Mouse (Mus musculus): ENCODE results near the gene Ccdc54. TPM values are rescaled to one million over a fixed set of nuclear protein-coding genes. Genes with fewer than 3 reads are reported as not detected.
A peak's percentile ranks its signal among the peaks of the same experiment; 100 is the strongest.

Gene Ccdc54
- total and polyA plus RNA-seq, 3 experiments, result not detected

- Histone ChIP-seq H3K9me3 (replicated peaks; ENCODE audit: low read length) (no peaks in the 10 kb centered on the region), H3K4me1 (ENCODE audit: control insufficient read depth in 1 of 2, insufficient read depth in 2 of 2) (peaks cover 4 to 15% of the 10 kb centered on the region in 2 experiments), H3K9ac (ENCODE audit: insufficient read depth, low read depth) (no peak overlapping the region), H3K4me2 (ENCODE audit: insufficient read depth, low read depth, poor library complexity, severe bottlenecking) (no peak overlapping the region), H3K4me3 (replicated peaks in 1 of 3; ENCODE audit: low read depth in 2 of 3, low read length in 2 of 3, poor library complexity in 1 of 3) (no peak overlapping the region), H3K36me3 (replicated peaks in 1 of 2; ENCODE audit: control insufficient read depth in 1 of 2, insufficient read depth in 1 of 2, low read length in 1 of 2) (peaks cover 12 to 23% of the 10 kb centered on the region in 2 experiments), H3K27ac (ENCODE audit: insufficient read depth, low read depth) (no peak overlapping the region), H3K27me3 (replicated peaks) (no peaks in the 10 kb centered on the region), H3K79me2 (replicated peaks; ENCODE audit: control insufficient read depth, extremely low read depth, insufficient read depth, poor library complexity, severe bottlenecking) (no peaks in the 10 kb centered on the region)
- in situ Hi-C loops (cut with MboI; ENCODE audit: low pct_ligation_motif_present, low pct_unique_long_range_greater_than_20kb, low sequenced_read_pairs) (no loop called here), dilution Hi-C loops (cut with MboI; ENCODE audit: extremely low pct_ligation_motif_present, extremely low pct_unique_long_range_greater_than_20kb, low sequenced_read_pairs) (no loop called here)
- DNase-seq (ENCODE audit: extremely low read depth), result peak; percentile 21
- TF ChIP-seq MXI1 (IDR thresholded peaks at IDR 0.05; ENCODE audit: low read depth, low read length), result no peak
- TF ChIP-seq ZNF384 (IDR thresholded peaks at IDR 0.05; ENCODE audit: low read depth, low read length), result no peak
- no peak for TF ChIP-seq MEF2A (IDR thresholded peaks at IDR 0.05; ENCODE audit: borderline replicate concordance, low read depth, low read length)
- TF ChIP-seq CHD1 (IDR thresholded peaks at IDR 0.05; ENCODE audit: low read depth, low read length), result no peak
- no peak for TF ChIP-seq MAX (IDR thresholded peaks at IDR 0.05; ENCODE audit: low read length)
- peak; percentile 7 for TF ChIP-seq RAD21 (IDR thresholded peaks at IDR 0.05; ENCODE audit: low read depth, low read length)
- TF ChIP-seq SIN3A (IDR thresholded peaks at IDR 0.05; ENCODE audit: low read length), result 0 out of 2 replicates have a peak, but pooled peaks have one; percentile 26
- no peak for TF ChIP-seq ZKSCAN1 (IDR thresholded peaks at IDR 0.05; ENCODE audit: borderline replicate concordance, low read depth, low read length)
- TF ChIP-seq JUND (conservative IDR thresholded peaks at IDR 0.05; ENCODE audit: low read depth, low read length), result peak; percentile 40; the same call in 1 of the 2 replicates
- no peak for TF ChIP-seq ETS1 (conservative IDR thresholded peaks at IDR 0.05; ENCODE audit: low read depth, low read length)
- peak; percentile 54; the same call in 1 of the 2 replicates for TF ChIP-seq EP300 (IDR thresholded peaks at IDR 0.05; ENCODE audit: low read length)
- TF ChIP-seq PAX5 (IDR thresholded peaks at IDR 0.05; ENCODE audit: low read length), result no peak
- no peak for TF ChIP-seq MYC (IDR thresholded peaks at IDR 0.05; ENCODE audit: low read depth, low read length)
- TF ChIP-seq ZMIZ1 (IDR thresholded peaks at IDR 0.05; ENCODE audit: low read depth, low read length), result no peak
- TF ChIP-seq BHLHE40 (IDR thresholded peaks at IDR 0.05; ENCODE audit: low read depth, low read length), result 0 out of 2 replicates have a peak, but pooled peaks have one; percentile 25
- no peak for TF ChIP-seq HCFC1 (IDR thresholded peaks at IDR 0.05; ENCODE audit: low read depth, low read length)
- TF ChIP-seq ZC3H11A (IDR thresholded peaks at IDR 0.05; ENCODE audit: low read depth, low read length), result no peak
- TF ChIP-seq POLR2AphosphoS2 (IDR thresholded peaks at IDR 0.05; ENCODE audit: low read depth, low read length), result no peak
- peak; percentile 39; the same call in 1 of the 2 replicates for TF ChIP-seq JUN (IDR thresholded peaks at IDR 0.05; ENCODE audit: insufficient read depth, low read depth, low read length)
- TF ChIP-seq CTCF (conservative IDR thresholded peaks at IDR 0.05 in 1 of 2, IDR thresholded peaks at IDR 0.05 in 1 of 2; ENCODE audit: low read depth in 2 of 2, low read length in 2 of 2), result peak in 1 of 2 experiments; percentile 32; a peak in 1 of 4 replicates
- no peak for TF ChIP-seq UBTF (IDR thresholded peaks at IDR 0.05; ENCODE audit: low read depth, low read length)
- TF ChIP-seq TCF12 (IDR thresholded peaks at IDR 0.05; ENCODE audit: low read depth, low read length), result no peak
- no peak for TF ChIP-seq GABPA (IDR thresholded peaks at IDR 0.05; ENCODE audit: insufficient replicate concordance, low read depth, low read length)
- TF ChIP-seq POLR2A (IDR thresholded peaks at IDR 0.05; ENCODE audit: low read depth, low read length), result no peak
- TF ChIP-seq KAT2A (IDR thresholded peaks at IDR 0.05; ENCODE audit: insufficient replicate concordance, low read length), result no peak
- no peak for TF ChIP-seq NRF1 (IDR thresholded peaks at IDR 0.05; ENCODE audit: low read depth, low read length)
- TF ChIP-seq NELFE (IDR thresholded peaks at IDR 0.05; ENCODE audit: low read depth, low read length), result no peak
- peak; percentile 71 for TF ChIP-seq IRF4 (IDR thresholded peaks at IDR 0.05; ENCODE audit: low read depth, low read length)
- no peak for TF ChIP-seq MAZ (IDR thresholded peaks at IDR 0.05; ENCODE audit: low read depth, low read length)
- TF ChIP-seq SMC3 (IDR thresholded peaks at IDR 0.05; ENCODE audit: low read depth, low read length), result peak; percentile 5; the same call in 1 of the 2 replicates
- TF ChIP-seq TBP (conservative IDR thresholded peaks at IDR 0.05; ENCODE audit: low read depth, low read length), result no peak
- TF ChIP-seq E2F4 (IDR thresholded peaks at IDR 0.05; ENCODE audit: insufficient replicate concordance, low read depth, low read length), result no peak
- TF ChIP-seq ELF1 (IDR thresholded peaks at IDR 0.05; ENCODE audit: low read depth, low read length), result no peak
- no peak for TF ChIP-seq USF2 (conservative IDR thresholded peaks at IDR 0.05; ENCODE audit: low read depth, low read length)
- TF ChIP-seq USF1 (IDR thresholded peaks at IDR 0.05; ENCODE audit: low read depth, low read length), result no peak
- 0 out of 2 replicates have a peak, but pooled peaks have one; percentile 36 for TF ChIP-seq MAFK (IDR thresholded peaks at IDR 0.05; ENCODE audit: insufficient replicate concordance, low read length)
- TF ChIP-seq RCOR1 (conservative IDR thresholded peaks at IDR 0.05; ENCODE audit: low read depth, low read length), result no peak
- peak; percentile 24; the same call in 1 of the 2 replicates for TF ChIP-seq CHD2 (IDR thresholded peaks at IDR 0.05; ENCODE audit: low read length)
These were observed 39.0 kb downstream of the Ccdc54 start for GRCm38 (mm10) chr16:50551871-50552528.

Data from CH12.LX (cell line).